16 mouse cellular contexts compared by ENCODE assay signal in the genomic region with DNA sequence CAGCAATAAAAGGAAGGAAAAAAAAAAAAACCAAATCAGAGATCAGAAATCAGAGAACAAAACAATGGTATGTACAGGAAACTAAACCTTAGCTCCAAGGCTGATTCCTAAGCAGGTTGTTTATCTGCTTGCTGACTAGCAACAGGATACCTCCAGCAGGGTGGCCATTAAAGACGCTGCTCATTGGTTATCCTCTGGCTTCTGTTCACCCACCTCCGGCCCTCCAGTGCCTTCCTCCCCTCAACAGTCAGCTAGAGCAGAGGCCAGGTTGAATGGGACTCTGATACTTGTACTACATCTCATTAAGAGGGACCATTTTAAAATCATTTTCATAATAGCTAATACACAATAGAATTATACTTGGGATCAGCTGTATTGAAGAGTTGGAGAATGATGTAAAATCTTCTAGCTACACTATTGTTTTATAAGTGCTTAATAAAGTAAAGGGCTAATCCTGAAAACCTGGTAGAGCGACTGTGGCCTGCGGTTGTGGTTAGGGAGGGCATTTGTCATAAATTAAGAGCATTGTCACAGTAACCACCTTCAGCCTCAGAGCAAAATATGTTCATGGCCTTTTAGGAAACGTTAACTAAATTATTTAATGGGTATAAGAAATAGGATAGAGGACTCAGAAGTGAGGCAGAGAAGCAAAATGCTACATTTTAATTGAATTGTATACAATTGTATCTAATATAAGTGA.
"Had no signal": no experiment of that assay in that cellular context is flagged by ENCODE, and none has a peak within 500 bp of the region (broad histone marks: within the 10 kb centered on the region; RNA-seq: fewer than 3 reads in every experiment).

No protein-coding gene starts in this region.

- DNase-seq: gastrocnemius, postnatal 14 days; heart, adult 18-20 months; heart, postnatal 10 days; heart, postnatal 4 days; kidney, adult 11 months; kidney, adult 2 months; kidney, adult 9 months; kidney, postnatal 14 days; kidney, postnatal 36 days; layer of hippocampus, adult 9-11 months; layer of hippocampus, postnatal 36 days; left cerebral cortex, postnatal 4 days; liver, embryonic 13.5 days; liver, postnatal 0 days had no signal

- ATAC-seq: hindbrain, postnatal 0 days; intestine, embryonic 16.5 days; liver, postnatal 0 days had no signal
